In genomic region chr19:6388006-6388405, GRCm38 (mm10) we compare ENCODE assay signal across 15 mouse cellular contexts. TPM values are rescaled to one million over a fixed set of nuclear protein-coding genes. Genes with fewer than 3 reads are reported as not detected.
DNase-seq lines count a peak whose midpoint lies in the region; ATAC-seq and TF ChIP-seq lines count a peak whose summit lies in the region.
"Had no signal": no experiment of that assay in that cellular context is flagged by ENCODE, and none has a peak within 500 bp of the region (broad histone marks: within the 10 kb centered on the region; RNA-seq: fewer than 3 reads in every experiment).

No protein-coding gene starts in this region.

- no peaks in the 10 kb centered on the region; the same call in none of the 2 replicates for H3K4me1 ChIP-seq in intestine, postnatal 0 days (replicated peaks; ENCODE audit: control insufficient read depth, insufficient read depth, low read length)
- H3K4me1 ChIP-seq in intestine, embryonic 15.5 days (replicated peaks) = peaks cover 12% of the 10 kb centered on the region
- H3K4me1 ChIP-seq in midbrain, embryonic 16.5 days (ENCODE audit: control insufficient read depth, insufficient read depth, low read length) = peaks cover 8% of the 10 kb centered on the region

- H3K36me3 ChIP-seq in intestine, postnatal 0 days (ENCODE audit: control insufficient read depth, insufficient read depth) = no peaks in the 10 kb centered on the region; the same call in 1 of the 2 replicates
- no peaks in the 10 kb centered on the region for H3K36me3 ChIP-seq in intestine, embryonic 15.5 days
- H3K36me3 ChIP-seq in midbrain, embryonic 16.5 days (ENCODE audit: control insufficient read depth, insufficient read depth, low read length) = no peaks in the 10 kb centered on the region
- H3K36me3 ChIP-seq: G1E; hindbrain, embryonic 13.5 days; midbrain, embryonic 12.5 days had no signal

- H3K27ac ChIP-seq in intestine, postnatal 0 days (ENCODE audit: low read depth, low read length) = no peak overlapping the region
- no peak overlapping the region for H3K27ac ChIP-seq in intestine, embryonic 15.5 days
- no peak overlapping the region for H3K27ac ChIP-seq in midbrain, embryonic 16.5 days (ENCODE audit: low read length)
- H3K27ac ChIP-seq: hindbrain, embryonic 13.5 days; midbrain, embryonic 12.5 days had no signal

- H3K9me3 ChIP-seq in intestine, postnatal 0 days (ENCODE audit: control insufficient read depth) = no peaks in the 10 kb centered on the region
- no peaks in the 10 kb centered on the region for H3K9me3 ChIP-seq in intestine, embryonic 15.5 days
- no peaks in the 10 kb centered on the region for H3K9me3 ChIP-seq in midbrain, embryonic 16.5 days (replicated peaks; ENCODE audit: control insufficient read depth, low read length, poor library complexity, severe bottlenecking)
- H3K9me3 ChIP-seq: G1E; hindbrain, embryonic 13.5 days; midbrain, embryonic 12.5 days had no signal

- ATAC-seq in intestine, postnatal 0 days = no peak
- ATAC-seq in intestine, embryonic 15.5 days = no peak
- ATAC-seq in midbrain, embryonic 16.5 days = no peak
- ATAC-seq: forebrain, embryonic 14.5 days; liver, postnatal 0 days had no signal

- H3K4me3 ChIP-seq in intestine, postnatal 0 days (ENCODE audit: low read depth, low read length) = no peak overlapping the region
- H3K4me3 ChIP-seq in intestine, embryonic 15.5 days (replicated peaks) = no peak overlapping the region
- H3K4me3 ChIP-seq in midbrain, embryonic 16.5 days (ENCODE audit: low read depth, low read length) = no peak overlapping the region
- H3K4me3 ChIP-seq: hindbrain, embryonic 13.5 days; midbrain, embryonic 12.5 days had no signal

- H3K27me3 ChIP-seq in intestine, postnatal 0 days (replicated peaks; ENCODE audit: control insufficient read depth, insufficient read depth, low read length) = no peaks in the 10 kb centered on the region
- H3K27me3 ChIP-seq in intestine, embryonic 15.5 days (replicated peaks) = no peaks in the 10 kb centered on the region
- no peaks in the 10 kb centered on the region for H3K27me3 ChIP-seq in midbrain, embryonic 16.5 days (ENCODE audit: control insufficient read depth, insufficient read depth, low read depth, low read length)

- DNase-seq in adrenal gland, adult (ENCODE audit: inconsistent age in 2 of 2, low spot score in 1 of 2) = peak; percentile 82 to 85
- DNase-seq in adrenal gland, postnatal 4 days (ENCODE audit: low spot score in 2 of 2) = no peak
- DNase-seq in adrenal gland, postnatal 36 days = peak; percentile 69 to 77
- DNase-seq in gastrocnemius, postnatal 25 days = peak; percentile 68
- no peak for DNase-seq in urinary bladder, postnatal 4 days (ENCODE audit: low spot score in 2 of 2)
- DNase-seq: kidney, postnatal 10 days; liver, postnatal 0 days; spleen, adult 18-20 months had no signal

- H3K4me2 ChIP-seq in intestine, postnatal 0 days (replicated peaks; ENCODE audit: low read depth) = no peak overlapping the region
- H3K4me2 ChIP-seq in intestine, embryonic 15.5 days (replicated peaks) = no peak overlapping the region
- H3K4me2 ChIP-seq in midbrain, embryonic 16.5 days (ENCODE audit: low read length) = no peak overlapping the region
- H3K4me2 ChIP-seq: hindbrain, embryonic 13.5 days; midbrain, embryonic 12.5 days had no signal

- TF ChIP-seq CTCF in intestine, postnatal 0 days (IDR thresholded peaks at IDR 0.05; ENCODE audit: low read depth) = peak; percentile 26; the same call in 1 of the 2 replicates

- H3K9ac ChIP-seq in intestine, postnatal 0 days (ENCODE audit: low read depth, low read length) = no peak overlapping the region
- H3K9ac ChIP-seq in intestine, embryonic 15.5 days = no peak overlapping the region
- no peak overlapping the region for H3K9ac ChIP-seq in midbrain, embryonic 16.5 days (ENCODE audit: low read depth, low read length)
- H3K9ac ChIP-seq: hindbrain, embryonic 13.5 days; liver, postnatal 0 days; midbrain, embryonic 12.5 days had no signal

- 85% methylated on average over 13 of the region's 13 CpGs for WGBS in intestine, postnatal 0 days
- WGBS in intestine, embryonic 15.5 days = 83% methylated on average over 13 of the region's 13 CpGs
- 85% methylated on average over 13 of the region's 13 CpGs for WGBS in midbrain, embryonic 16.5 days

RNA-seq across cellular contexts. Expression of gene Pygm, which starts 3.8 kb away (rescaled TPM):
- total RNA-seq in adrenal gland, postnatal 4 days (2021) = 100 to 1,000 TPM in 1 of 2 experiments, 10 to 100 TPM in 1; 81.8 to 113 TPM
- 4.1 and 4.7 TPM in 2 replicates for polyA plus RNA-seq in intestine, postnatal 0 days (2015; fragmentation: Nextera tagmentation; extraction: Ambion mirVana)
- 6.1 and 6.3 TPM in 2 replicates for polyA plus RNA-seq in intestine, embryonic 15.5 days (2015; fragmentation: Nextera tagmentation; extraction: Ambion mirVana)
- 100 to 1,000 TPM in 1 of 2 experiments, 10 to 100 TPM in 1; 75.6 to 124 TPM for total RNA-seq in adrenal gland, postnatal 36 days (2021)
- 1,000 to 10,000 TPM; 5,552 to 6,904 TPM for total RNA-seq in gastrocnemius, postnatal 25 days (2021)
- polyA plus RNA-seq in midbrain, embryonic 16.5 days (2015; fragmentation: Nextera tagmentation; extraction: Ambion mirVana) = 7.3 and 7.5 TPM in 2 replicates

RNA-seq across cellular contexts. Expression of gene Rasgrp2, which starts 11.1 kb away (rescaled TPM):
- total RNA-seq in adrenal gland, postnatal 4 days (2021) = 10 to 100 TPM; 48.5 to 55.9 TPM
- 38.5 and 41.5 TPM in 2 replicates for polyA plus RNA-seq in intestine, postnatal 0 days (2015; fragmentation: Nextera tagmentation; extraction: Ambion mirVana)
- polyA plus RNA-seq in intestine, embryonic 15.5 days (2015; fragmentation: Nextera tagmentation; extraction: Ambion mirVana) = 36.9 and 48.6 TPM in 2 replicates
- 10 to 100 TPM; 28.7 to 34.4 TPM for total RNA-seq in adrenal gland, postnatal 36 days (2021)
- total RNA-seq in gastrocnemius, postnatal 25 days (2021) = 10 to 100 TPM; 16.2 to 16.4 TPM
- polyA plus RNA-seq in midbrain, embryonic 16.5 days (2015; fragmentation: Nextera tagmentation; extraction: Ambion mirVana) = 91.4 and 139 TPM in 2 replicates

RNA-seq across cellular contexts. Expression of gene Sf1, which starts 24.5 kb away (rescaled TPM):
- 100 to 1,000 TPM; 270 to 308 TPM for total RNA-seq in adrenal gland, postnatal 4 days (2021)
- 51.9 and 55.3 TPM in 2 replicates for polyA plus RNA-seq in intestine, postnatal 0 days (2015; fragmentation: Nextera tagmentation; extraction: Ambion mirVana)
- 118 and 129 TPM in 2 replicates for polyA plus RNA-seq in intestine, embryonic 15.5 days (2015; fragmentation: Nextera tagmentation; extraction: Ambion mirVana)
- total RNA-seq in adrenal gland, postnatal 36 days (2021) = 100 to 1,000 TPM; 169 to 224 TPM
- total RNA-seq in gastrocnemius, postnatal 25 days (2021) = 10 to 100 TPM; 65.5 to 75.2 TPM
- polyA plus RNA-seq in midbrain, embryonic 16.5 days (2015; fragmentation: Nextera tagmentation; extraction: Ambion mirVana) = 95.9 and 99.5 TPM in 2 replicates

RNA-seq across cellular contexts. Expression of gene Nrxn2, which starts 30.5 kb away (rescaled TPM):
- 10 to 100 TPM; 17.8 to 18.3 TPM for total RNA-seq in adrenal gland, postnatal 4 days (2021)
- polyA plus RNA-seq in intestine, postnatal 0 days (2015; fragmentation: Nextera tagmentation; extraction: Ambion mirVana) = 1.2 and 1.4 TPM in 2 replicates
- polyA plus RNA-seq in intestine, embryonic 15.5 days (2015; fragmentation: Nextera tagmentation; extraction: Ambion mirVana) = 1.1 and 2.0 TPM in 2 replicates
- total RNA-seq in adrenal gland, postnatal 36 days (2021) = 1 to 10 TPM; 9.2 TPM
- total RNA-seq in gastrocnemius, postnatal 25 days (2021) = 1 to 10 TPM in 1 of 2 experiments, under 1 TPM in 1; 0.91 to 1.4 TPM
- 30.4 and 37.5 TPM in 2 replicates for polyA plus RNA-seq in midbrain, embryonic 16.5 days (2015; fragmentation: Nextera tagmentation; extraction: Ambion mirVana)

RNA-seq across cellular contexts. Expression of gene Map4k2, which starts 47.1 kb away (rescaled TPM):
- 10 to 100 TPM; 61.1 to 62.0 TPM for total RNA-seq in adrenal gland, postnatal 4 days (2021)
- 4.1 and 4.3 TPM in 2 replicates for polyA plus RNA-seq in intestine, postnatal 0 days (2015; fragmentation: Nextera tagmentation; extraction: Ambion mirVana)
- polyA plus RNA-seq in intestine, embryonic 15.5 days (2015; fragmentation: Nextera tagmentation; extraction: Ambion mirVana) = 8.8 and 11.0 TPM in 2 replicates
- total RNA-seq in adrenal gland, postnatal 36 days (2021) = 10 to 100 TPM; 29.9 to 32.2 TPM
- total RNA-seq in gastrocnemius, postnatal 25 days (2021) = 10 to 100 TPM in 1 of 2 experiments, 1 to 10 TPM in 1; 9.2 to 14.6 TPM
- 19.0 and 20.1 TPM in 2 replicates for polyA plus RNA-seq in midbrain, embryonic 16.5 days (2015; fragmentation: Nextera tagmentation; extraction: Ambion mirVana)

Comparison
In these comparisons a context has a peak if more than half of its experiments do, and no peak if none do; other contexts are left out.
1. DNase-seq: peak in adrenal gland, adult (2 of 2), adrenal gland, postnatal 36 days (2 of 2) and gastrocnemius, postnatal 25 days (single experiment); none in adrenal gland, postnatal 4 days (0 of 2) and urinary bladder, postnatal 4 days (0 of 2).
2. RNA of gene Pygm, which starts 3.8 kb away (total RNA-seq): 5,552 to 6,904 TPM in gastrocnemius, postnatal 25 days; 75.6 to 124 TPM in adrenal gland, postnatal 36 days and 81.8 to 113 TPM in adrenal gland, postnatal 4 days; every median in the first group is over 10 times any median in the second.